Mouse (Mus musculus): ENCODE data around the gene Cenpt.

The Cenpt gene

DNA sequence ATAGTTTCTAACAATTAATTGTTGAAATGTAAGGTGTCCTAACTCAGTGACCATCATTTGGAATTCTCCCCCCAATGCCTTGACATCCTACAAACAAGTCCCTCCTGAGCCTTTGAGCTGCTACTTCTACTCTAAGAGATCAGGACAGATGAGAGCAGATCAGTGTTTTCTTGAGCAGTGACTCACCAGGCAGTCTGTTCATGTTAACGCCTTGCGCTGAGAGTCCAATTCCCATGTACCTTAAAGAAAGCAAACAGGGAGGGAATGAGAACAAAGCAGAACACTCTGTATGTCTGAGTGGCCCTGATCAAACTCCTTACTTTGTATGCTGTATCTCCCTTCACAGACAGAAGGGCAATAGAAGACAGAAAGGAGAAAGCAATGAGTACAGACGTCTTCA lies 47.7 kb downstream of the Cenpt start:
- no peak for DNase-seq

DNA sequence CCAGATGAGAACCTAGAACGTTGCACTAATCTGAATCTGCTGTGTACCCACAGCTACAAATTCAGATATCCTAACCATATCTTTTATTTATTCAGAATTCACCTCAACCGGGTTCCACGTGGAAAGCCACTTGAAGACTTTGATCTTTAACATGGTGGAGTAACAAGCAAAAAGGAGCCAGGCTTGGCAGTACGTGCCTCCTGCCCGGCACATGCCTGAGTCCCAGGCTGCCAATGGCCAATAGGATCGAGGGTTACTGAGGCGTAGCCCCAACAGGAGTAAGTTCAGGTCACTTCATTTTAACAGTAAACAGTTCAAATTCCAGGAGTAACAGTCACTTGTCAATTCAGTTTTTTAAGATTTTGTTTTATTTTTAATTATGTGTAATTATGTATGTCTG lies 48.3 kb downstream of the Cenpt start:
- DNase-seq = no peak

DNA sequence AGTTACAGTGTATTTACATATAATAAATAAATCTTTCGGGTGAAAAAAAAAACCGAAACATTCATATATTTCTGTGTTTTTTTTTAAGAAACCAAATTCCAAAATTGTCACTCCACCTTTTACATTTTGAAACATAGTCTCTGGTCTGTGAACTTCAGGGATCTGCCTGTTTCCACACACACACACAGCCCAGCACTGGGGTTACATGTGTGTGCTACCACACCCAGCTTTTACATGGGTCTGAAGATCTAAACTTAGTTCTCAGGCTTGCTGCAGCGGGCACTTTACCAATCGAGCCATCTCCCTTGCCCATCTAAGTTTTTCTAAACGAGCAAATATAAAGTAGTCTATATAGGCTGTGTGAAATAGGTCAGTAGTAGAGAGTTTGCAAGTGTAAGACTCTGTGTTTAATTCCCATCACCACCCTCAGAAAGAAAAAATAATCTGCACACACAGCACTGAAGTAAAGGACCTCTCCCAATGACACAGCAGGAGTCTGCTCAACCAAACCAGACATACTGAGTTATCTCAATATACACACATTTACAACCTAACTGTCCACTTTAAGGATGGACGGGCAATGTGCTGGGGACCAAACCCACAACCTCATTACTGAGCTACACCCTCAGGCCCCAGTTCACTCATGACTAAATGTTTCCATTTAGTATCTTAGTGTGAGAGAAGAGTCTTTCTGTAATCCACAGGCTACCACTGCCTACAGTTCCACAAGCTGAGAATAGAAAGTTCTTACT lies 51.7 kb downstream of the Cenpt start:
- no peak for DNase-seq

- DNase-seq = no peak
These were observed 53.8 kb downstream of the Cenpt start for GRCm38 (mm10) chr8:105799091-105799812.

DNA sequence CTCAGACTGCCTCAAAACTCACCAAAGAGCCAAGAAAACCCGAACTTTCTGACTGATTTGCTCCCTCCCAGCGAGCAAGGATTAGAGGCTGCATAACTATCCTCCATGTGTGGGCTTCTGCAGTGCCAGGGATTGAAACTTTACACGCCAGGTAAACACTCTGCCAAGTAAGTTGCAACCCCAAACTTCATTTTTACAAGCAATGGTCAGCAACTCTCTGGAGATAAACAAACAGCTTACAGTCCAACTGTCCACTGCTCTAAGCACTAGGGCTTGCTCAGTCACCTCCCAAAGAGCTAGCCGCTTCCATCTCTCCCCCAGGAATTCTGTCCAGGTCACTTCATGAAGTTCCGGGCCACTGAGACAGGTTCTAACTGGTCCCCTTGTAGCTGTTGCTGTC lies 54.7 kb downstream of the Cenpt start:
- DNase-seq = no peak

GRCm38 (mm10) chr8:105795785-105796184 lies 57.3 kb downstream of the Cenpt start:
- DNase-seq = no peak

Measured in B cell, adult 2 months (primary cell).